Mouse (Mus musculus) fibroblast of lung, adult 2 months (primary cell): ENCODE measurements around the gene Tc2n.
"Not testable (repeated sequence)": the region's sequence is repeated elsewhere in the genome, so short reads cannot be mapped to it uniquely, and the experiment has no call there.

Source experiments
- DNase-seq: peaks from one replicate; pipeline ENCODE4 v3.0.0-alpha.2; 2011; ENCODE audit warnings: low read depth

The Tc2n gene

GRCm38 (mm10) chr12:101718054-101718754 lies at the start of gene Tc2n:
Tc2n (minus strand) TSS chr12:101718523.
- no peak for DNase-seq

- peak; percentile 87 for DNase-seq
These were observed 49.2 kb upstream of the Tc2n start for GRCm38 (mm10) chr12:101767306-101768053.

GRCm38 (mm10) chr12:101766228-101766852 lies 48.0 kb upstream of the Tc2n start:
- peak; percentile 63 for DNase-seq

- DNase-seq = no peak
These were observed 46.5 kb upstream of the Tc2n start for GRCm38 (mm10) chr12:101764870-101765269.

- peak; percentile 52 for DNase-seq
These were observed 44.7 kb upstream of the Tc2n start for GRCm38 (mm10) chr12:101763065-101763464.

- DNase-seq = peak; percentile 84
These were observed 43.7 kb upstream of the Tc2n start for GRCm38 (mm10) chr12:101762054-101762453.

- DNase-seq = no peak
These were observed 41.2 kb upstream of the Tc2n start for GRCm38 (mm10) chr12:101759440-101760045.

GRCm38 (mm10) chr12:101758698-101759097 lies 40.4 kb upstream of the Tc2n start:
- DNase-seq = no peak

GRCm38 (mm10) chr12:101742375-101742774 lies 24.1 kb upstream of the Tc2n start:
- no peak for DNase-seq

GRCm38 (mm10) chr12:101740486-101740885 lies 22.2 kb upstream of the Tc2n start:
- DNase-seq = no peak

GRCm38 (mm10) chr12:101740045-101740444 lies 21.7 kb upstream of the Tc2n start:
- DNase-seq = no peak

- no peak for DNase-seq
These were observed 430 bp upstream of the Tc2n start for GRCm38 (mm10) chr12:101718755-101719150.

GRCm38 (mm10) chr12:101699176-101699575 lies 19.1 kb downstream of the Tc2n start:
- no peak for DNase-seq

GRCm38 (mm10) chr12:101696521-101696920 lies 21.8 kb downstream of the Tc2n start:
- DNase-seq = no peak

- DNase-seq = no peak
These were observed 37.8 kb downstream of the Tc2n start for GRCm38 (mm10) chr12:101680538-101680937.

GRCm38 (mm10) chr12:101667502-101667901 lies 50.8 kb downstream of the Tc2n start:
- no peak for DNase-seq

- DNase-seq = no peak
These were observed 85.2 kb downstream of the Tc2n start for GRCm38 (mm10) chr12:101633137-101633536.

GRCm38 (mm10) chr12:101606622-101607021 lies 111.7 kb downstream of the Tc2n start:
- DNase-seq = not testable (repeated sequence)
